Mouse (Mus musculus) bone marrow, adult 2 months (tissue): ENCODE data around the gene Dnah14.

ENCODE experiments used
- CTCF ChIP-seq: fragments of 200-500 bp; IDR thresholded peaks from 2 replicates; pipeline ENCODE4 v1.5.1; 2011; ENCODE audit warnings: low read length, control low read depth; ENCODE audit not compliant: control insufficient read depth, insufficient read depth
- POLR2A ChIP-seq: fragments of 200-500 bp; IDR thresholded peaks from 2 replicates; pipeline ENCODE4 v1.6.1; 2011; ENCODE audit warnings: low read depth, mild to moderate bottlenecking, control low read depth, low read length, borderline replicate concordance; ENCODE audit not compliant: control insufficient read depth

DNA sequence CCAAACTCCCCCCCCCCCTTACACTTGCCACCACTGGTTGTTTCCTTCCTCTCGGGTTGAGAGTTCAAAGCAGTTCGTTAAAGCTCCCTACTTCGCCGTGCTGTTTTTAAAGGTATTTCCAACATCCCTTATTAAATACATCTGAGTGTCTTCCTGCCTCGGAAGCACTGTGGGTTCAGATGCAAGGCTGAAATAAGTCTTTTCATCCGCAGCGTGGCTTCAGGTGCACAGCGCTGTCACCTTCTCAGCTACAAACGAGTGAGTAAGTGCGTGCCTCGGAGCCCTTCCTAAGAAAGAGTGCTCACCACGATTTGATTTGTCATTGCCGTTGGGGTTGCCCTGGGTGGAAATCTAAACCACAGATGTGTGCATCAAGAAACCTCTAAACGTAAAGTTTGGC, 266.4 kb downstream of the Dnah14 start, which contains the start of gene Lbr:
- TF ChIP-seq POLR2A (no peak), CTCF (no peak)
